Mouse (Mus musculus): ENCODE data around the gene Zfp827. TPM values are rescaled to one million over a fixed set of nuclear protein-coding genes. Genes with fewer than 3 reads are reported as not detected.

Gene Zfp827
- total and polyA plus RNA-seq, 3 experiments = 3.1 to 19.3 (median 3.2) TPM

DNA sequence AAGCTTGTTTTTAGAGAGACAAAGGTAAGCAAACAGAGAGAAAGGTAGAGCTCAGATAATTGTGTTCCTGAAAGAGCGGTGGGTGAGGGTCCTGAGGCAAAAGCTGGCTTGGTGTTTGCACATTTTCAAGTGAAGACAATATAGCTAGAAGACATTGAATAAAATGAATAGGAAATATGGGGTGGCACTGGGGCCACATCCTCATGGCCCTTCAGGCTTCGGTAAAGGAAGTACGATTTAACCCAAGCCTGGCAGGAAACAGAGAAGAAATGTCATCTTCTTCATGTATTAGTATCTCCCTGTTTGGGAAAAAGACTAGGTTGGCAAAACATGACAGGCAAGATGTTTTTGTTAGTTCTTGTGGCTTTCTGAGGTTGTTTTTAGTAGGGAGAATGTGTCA, 197.8 kb downstream of the Zfp827 start:
- Histone ChIP-seq H3K36me3 (replicated peaks) (no peaks in the 10 kb centered on the region), H3K4me1 (ENCODE audit: insufficient read depth, low read depth, low read length) (no peaks in the 10 kb centered on the region), H3K9me3 (replicated peaks) (no peaks in the 10 kb centered on the region), H3K4me3 (ENCODE audit: low read depth, low read length) (no peak overlapping the region), H3K27me3 (ENCODE audit: insufficient read depth, low read length) (peaks cover 7% of the 10 kb centered on the region; the same call in 1 of the 2 replicates)
- ATAC-seq (ENCODE audit: extremely low read depth, insufficient number of reproducible peaks, low FRiP score, poor library complexity, severe bottlenecking) (no peak), DNase-seq (ENCODE audit: low spot score) (no peak)
- no peak for TF ChIP-seq GATA2 (IDR thresholded peaks at IDR 0.05; ENCODE audit: borderline replicate concordance, low read depth, low read length)
- TF ChIP-seq GATA1 (IDR thresholded peaks at IDR 0.05; ENCODE audit: borderline replicate concordance, low read length) = no peak
- no peak for TF ChIP-seq POLR2AphosphoS5 (IDR thresholded peaks at IDR 0.05; ENCODE audit: insufficient replicate concordance, low read depth, low read length)
- TF ChIP-seq TAL1 (conservative IDR thresholded peaks at IDR 0.05; ENCODE audit: low read depth, low read length) = no peak
- no peak for TF ChIP-seq CTCF (IDR thresholded peaks at IDR 0.05; ENCODE audit: low read depth, low read length)

DNA sequence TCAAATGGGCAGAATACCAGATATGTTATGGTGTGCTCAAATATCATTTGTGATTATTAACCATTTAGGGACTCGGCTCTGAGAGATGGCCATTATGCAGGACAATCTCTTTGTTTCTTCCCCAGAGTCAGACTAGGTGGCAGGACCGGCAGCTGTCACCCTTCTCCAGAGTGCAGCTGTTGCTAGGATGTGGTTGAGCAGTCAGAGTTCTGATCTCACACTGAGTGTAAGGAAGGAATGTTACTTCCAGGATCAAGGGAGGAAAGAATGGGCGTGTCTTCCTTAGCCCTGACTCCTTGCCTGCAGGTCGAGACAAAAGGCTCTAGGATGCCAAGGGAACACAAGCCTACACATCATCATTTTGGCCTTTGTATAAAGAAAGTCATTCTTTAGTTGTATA, 199.0 kb downstream of the Zfp827 start:
- Histone ChIP-seq H3K27me3 (ENCODE audit: insufficient read depth, low read length) (peaks cover 5% of the 10 kb centered on the region; the same call in 1 of the 2 replicates), H3K4me3 (ENCODE audit: low read depth, low read length) (no peak overlapping the region), H3K4me1 (ENCODE audit: insufficient read depth, low read depth, low read length) (no peaks in the 10 kb centered on the region), H3K36me3 (replicated peaks) (no peaks in the 10 kb centered on the region), H3K9me3 (replicated peaks) (no peaks in the 10 kb centered on the region)
- DNase-seq (ENCODE audit: low spot score) (no peak), ATAC-seq (ENCODE audit: extremely low read depth, insufficient number of reproducible peaks, low FRiP score, poor library complexity, severe bottlenecking) (no peak)
- TF ChIP-seq GATA2 (IDR thresholded peaks at IDR 0.05; ENCODE audit: borderline replicate concordance, low read depth, low read length) = no peak
- no peak for TF ChIP-seq TAL1 (conservative IDR thresholded peaks at IDR 0.05; ENCODE audit: low read depth, low read length)
- no peak for TF ChIP-seq CTCF (IDR thresholded peaks at IDR 0.05; ENCODE audit: low read depth, low read length)
- no peak for TF ChIP-seq POLR2AphosphoS5 (IDR thresholded peaks at IDR 0.05; ENCODE audit: insufficient replicate concordance, low read depth, low read length)
- TF ChIP-seq GATA1 (IDR thresholded peaks at IDR 0.05; ENCODE audit: borderline replicate concordance, low read length) = no peak

DNA sequence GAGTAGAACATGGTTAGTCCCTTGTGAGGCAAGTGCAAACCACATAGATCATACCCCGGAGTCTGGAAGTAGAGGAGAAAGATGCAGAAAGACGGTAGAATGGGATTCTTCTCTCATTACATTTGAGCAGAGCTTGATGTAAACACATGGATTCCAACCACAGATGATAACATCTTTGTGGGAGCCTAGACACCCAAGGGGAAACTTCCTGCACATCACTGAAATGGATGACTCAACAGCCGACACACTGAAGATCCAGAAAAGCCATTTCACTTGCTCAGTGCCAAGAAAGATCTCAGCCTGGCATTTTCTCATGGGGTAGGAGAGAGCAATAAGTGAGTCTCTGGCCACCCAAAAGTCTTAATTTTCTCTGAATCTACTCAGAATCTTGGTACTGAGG, 199.7 kb downstream of the Zfp827 start:
- DNase-seq (ENCODE audit: low spot score) (no peak), ATAC-seq (ENCODE audit: extremely low read depth, insufficient number of reproducible peaks, low FRiP score, poor library complexity, severe bottlenecking) (no peak)
- Histone ChIP-seq H3K4me3 (ENCODE audit: low read depth, low read length) (no peak overlapping the region), H3K36me3 (replicated peaks) (no peaks in the 10 kb centered on the region), H3K4me1 (ENCODE audit: insufficient read depth, low read depth, low read length) (no peaks in the 10 kb centered on the region), H3K27me3 (ENCODE audit: insufficient read depth, low read length) (peaks cover 5% of the 10 kb centered on the region; the same call in 1 of the 2 replicates), H3K9me3 (replicated peaks) (no peaks in the 10 kb centered on the region)
- TF ChIP-seq CTCF (IDR thresholded peaks at IDR 0.05; ENCODE audit: low read depth, low read length) (no peak), TAL1 (conservative IDR thresholded peaks at IDR 0.05; ENCODE audit: low read depth, low read length) (no peak), POLR2AphosphoS5 (IDR thresholded peaks at IDR 0.05; ENCODE audit: insufficient replicate concordance, low read depth, low read length) (no peak), GATA1 (IDR thresholded peaks at IDR 0.05; ENCODE audit: borderline replicate concordance, low read length) (no peak), GATA2 (IDR thresholded peaks at IDR 0.05; ENCODE audit: borderline replicate concordance, low read depth, low read length) (no peak)

DNA sequence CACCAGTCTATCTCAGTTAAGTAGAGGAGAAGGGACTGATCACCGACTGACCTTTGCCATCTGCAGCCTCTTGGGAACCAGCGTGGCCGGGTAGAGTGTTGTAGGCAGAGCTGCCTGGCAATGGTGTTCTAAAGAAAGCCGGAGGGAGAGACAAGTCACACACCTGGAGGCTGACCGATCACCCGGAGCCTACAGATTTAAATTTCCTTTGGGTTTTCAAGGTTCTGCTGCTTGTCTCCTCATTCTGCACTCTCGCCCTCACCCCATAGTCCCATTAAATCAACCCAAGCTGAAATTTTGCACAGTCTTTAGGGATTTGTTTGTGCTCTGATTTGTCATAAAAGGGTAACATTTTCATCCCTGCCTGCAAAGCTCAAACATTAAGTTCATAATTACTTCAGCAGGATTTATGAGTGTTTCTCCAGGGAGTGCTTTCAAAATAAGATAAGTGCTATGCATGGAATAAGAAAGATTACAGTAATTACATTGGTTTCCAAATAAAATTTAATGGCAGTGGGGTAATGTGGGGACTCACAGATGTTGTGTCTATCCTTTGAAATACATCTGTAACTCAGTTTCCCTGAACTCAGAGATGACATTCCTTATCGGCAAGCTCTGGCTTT, 201.1 kb downstream of the Zfp827 start:
- H3K9me3 ChIP-seq (replicated peaks) = 0 out of 2 replicates have a peak, but pooled peaks cover 2% of the 10 kb centered on the region

DNA sequence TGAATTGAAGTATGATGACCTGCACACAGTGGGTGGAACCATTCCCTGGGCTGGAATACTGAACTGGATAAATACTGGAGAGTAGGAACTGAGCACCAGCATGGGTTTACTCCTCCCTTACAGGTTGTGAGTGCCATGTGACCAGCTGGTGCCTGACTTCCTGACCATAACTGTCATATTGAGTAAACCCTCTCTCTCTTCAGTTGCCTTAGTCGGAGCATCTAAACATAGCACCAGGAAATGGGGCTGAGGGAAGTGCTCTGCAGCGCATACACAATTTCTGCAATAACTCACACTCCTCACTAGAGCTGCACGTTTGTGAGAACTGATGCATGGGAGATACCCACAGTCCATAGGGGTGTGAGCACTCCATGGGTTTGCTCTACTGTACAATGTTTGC, 211.1 kb downstream of the Zfp827 start:
- peaks cover 4% of the 10 kb centered on the region; the same call in 1 of the 2 replicates for H3K27me3 ChIP-seq (ENCODE audit: insufficient read depth, low read length)
- no peaks in the 10 kb centered on the region for H3K4me1 ChIP-seq (ENCODE audit: insufficient read depth, low read depth, low read length)
- ATAC-seq (ENCODE audit: extremely low read depth, insufficient number of reproducible peaks, low FRiP score, poor library complexity, severe bottlenecking) (no peak), DNase-seq (ENCODE audit: low spot score) (no peak)
- no peaks in the 10 kb centered on the region for H3K9me3 ChIP-seq (replicated peaks)
- TF ChIP-seq POLR2AphosphoS5 (IDR thresholded peaks at IDR 0.05; ENCODE audit: insufficient replicate concordance, low read depth, low read length) (no peak), TAL1 (conservative IDR thresholded peaks at IDR 0.05; ENCODE audit: low read depth, low read length) (no peak), GATA2 (IDR thresholded peaks at IDR 0.05; ENCODE audit: borderline replicate concordance, low read depth, low read length) (no peak), CTCF (IDR thresholded peaks at IDR 0.05; ENCODE audit: low read depth, low read length) (no peak), GATA1 (IDR thresholded peaks at IDR 0.05; ENCODE audit: borderline replicate concordance, low read length) (no peak)
- H3K36me3 ChIP-seq (replicated peaks) = no peaks in the 10 kb centered on the region
- H3K4me3 ChIP-seq (ENCODE audit: low read depth, low read length) = no peak overlapping the region

More for the DNA sequence above, 201.1 kb downstream of the Zfp827 start:
- DNase-seq (ENCODE audit: low spot score) (no peak), ATAC-seq (ENCODE audit: extremely low read depth, insufficient number of reproducible peaks, low FRiP score, poor library complexity, severe bottlenecking) (no peak)
- no peak for TF ChIP-seq POLR2AphosphoS5 (IDR thresholded peaks at IDR 0.05; ENCODE audit: insufficient replicate concordance, low read depth, low read length)
- Histone ChIP-seq H3K4me1 (ENCODE audit: insufficient read depth, low read depth, low read length) (no peaks in the 10 kb centered on the region), H3K27me3 (ENCODE audit: insufficient read depth, low read length) (peaks cover 5% of the 10 kb centered on the region; the same call in 1 of the 2 replicates), H3K36me3 (replicated peaks) (no peaks in the 10 kb centered on the region), H3K4me3 (ENCODE audit: low read depth, low read length) (no peak overlapping the region)

DNA sequence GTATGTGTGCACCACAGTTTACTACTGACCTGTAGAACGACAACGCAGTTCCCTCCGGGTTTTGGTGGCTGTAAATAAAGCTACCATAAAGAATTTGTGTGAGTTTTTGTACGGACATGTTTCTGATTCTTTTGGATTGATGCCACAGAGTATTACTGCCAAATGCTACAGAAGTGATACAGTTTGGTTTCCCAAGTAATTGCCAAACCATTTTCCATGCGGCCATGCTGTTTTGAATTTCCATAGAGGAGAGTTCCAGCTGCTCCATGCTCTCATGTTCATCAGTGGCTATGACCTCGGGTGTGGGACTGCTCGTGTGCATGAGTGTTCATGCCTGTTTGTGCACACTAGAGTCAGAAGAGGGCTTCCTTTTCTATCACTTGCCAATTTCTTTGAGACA, 211.8 kb downstream of the Zfp827 start:
- no peak for DNase-seq (ENCODE audit: low spot score)
- no peak overlapping the region for H3K4me3 ChIP-seq (ENCODE audit: low read depth, low read length)

More for the DNA sequence above, 211.8 kb downstream of the Zfp827 start:
- H3K9me3 ChIP-seq (replicated peaks) = no peaks in the 10 kb centered on the region
- TF ChIP-seq POLR2AphosphoS5 (IDR thresholded peaks at IDR 0.05; ENCODE audit: insufficient replicate concordance, low read depth, low read length) (no peak), TAL1 (conservative IDR thresholded peaks at IDR 0.05; ENCODE audit: low read depth, low read length) (no peak), CTCF (IDR thresholded peaks at IDR 0.05; ENCODE audit: low read depth, low read length) (no peak), GATA1 (IDR thresholded peaks at IDR 0.05; ENCODE audit: borderline replicate concordance, low read length) (no peak), GATA2 (IDR thresholded peaks at IDR 0.05; ENCODE audit: borderline replicate concordance, low read depth, low read length) (no peak)
- H3K27me3 ChIP-seq (ENCODE audit: insufficient read depth, low read length) = peaks cover 4% of the 10 kb centered on the region; the same call in 1 of the 2 replicates
- H3K36me3 ChIP-seq (replicated peaks) = no peaks in the 10 kb centered on the region
- H3K4me1 ChIP-seq (ENCODE audit: insufficient read depth, low read depth, low read length) = no peaks in the 10 kb centered on the region
- ATAC-seq (ENCODE audit: extremely low read depth, insufficient number of reproducible peaks, low FRiP score, poor library complexity, severe bottlenecking) = no peak

Other genes with a start within 250 kb of the Zfp827 start
- 42.7 and 49.4 TPM in 2 replicates for gene Lsm6, start 207.3 kb upstream of the Zfp827 start, total RNA-seq (2014; fragmentation: Nextera tagmentation)
- 117 and 144 TPM in 2 replicates for gene Lsm6, start 207.3 kb upstream of the Zfp827 start, total RNA-seq (2017)
- gene Lsm6, start 207.3 kb upstream of the Zfp827 start, polyA plus RNA-seq (2012) = 2.2 and 3.8 TPM in 2 replicates
- not detected in 2 replicates for gene 1700011L22Rik, start 220.1 kb downstream of the Zfp827 start, total RNA-seq (2014; fragmentation: Nextera tagmentation)
- not detected in 2 replicates for gene 1700011L22Rik, start 220.1 kb downstream of the Zfp827 start, total RNA-seq (2017)
- not detected in 2 replicates for gene 1700011L22Rik, start 220.1 kb downstream of the Zfp827 start, polyA plus RNA-seq (2012)

Data from G1E (cell line).